Mouse (Mus musculus) small intestine, adult 2 months (tissue): Measurements from ENCODE around the gene Irx6. TPM values are rescaled to one million over a fixed set of nuclear protein-coding genes. Genes with fewer than 3 reads are reported as not detected.

Experiments
- H3K27ac ChIP-seq: fragments of 200-500 bp; 2 replicates; pipeline ENCODE4 v1.5.1; 2012; ENCODE audit warnings: low read depth, low read length, control low read depth, inconsistent platforms; ENCODE audit not compliant: insufficient read depth
- H3K27me3 ChIP-seq: fragments of 200-500 bp; 2 replicates; pipeline ENCODE4 v1.6.1; 2012; ENCODE audit warnings: mild to moderate bottlenecking, moderate library complexity, low read length, inconsistent platforms; ENCODE audit not compliant: control insufficient read depth, insufficient read depth
- H3K36me3 ChIP-seq: fragments of 200-500 bp; 2 replicates; pipeline ENCODE4 v1.6.1; 2012; ENCODE audit warnings: mild to moderate bottlenecking, low read length, control low read depth, inconsistent platforms; ENCODE audit not compliant: control insufficient read depth, insufficient read depth
- H3K4me1 ChIP-seq: fragments of 200-500 bp; 2 replicates; pipeline ENCODE4 v1.6.1; 2012; ENCODE audit warnings: low read length, inconsistent platforms, mixed read lengths; ENCODE audit not compliant: control insufficient read depth, insufficient read depth, insufficient read length
- H3K4me3 ChIP-seq: fragments of 200-500 bp; 2 replicates; pipeline ENCODE4 v1.5.1; 2012; ENCODE audit warnings: low read depth, mild to moderate bottlenecking, control low read depth, inconsistent platforms, low read length, moderate library complexity
- CTCF ChIP-seq: fragments of 200-500 bp; IDR thresholded peaks from 2 replicates; pipeline ENCODE4 v1.5.1; 2012; ENCODE audit warnings: low read depth, mild to moderate bottlenecking, control low read depth, inconsistent platforms, low read length, moderate library complexity, mixed read lengths; ENCODE audit not compliant: insufficient replicate concordance, insufficient read length; ENCODE audit errors: extremely low read depth
- POLR2A ChIP-seq: fragments of 200-500 bp; IDR thresholded peaks from 2 replicates; pipeline ENCODE4 v1.6.1; 2012; ENCODE audit warnings: low read depth, mild to moderate bottlenecking, control low read depth, inconsistent platforms, low read length, moderate library complexity
- WGBS: fragments of 180-500 bp; shearing (Covaris S2); methylation state at CpG from one replicate; pipeline ENCODE4 v1.1.7; 2018; 5-methylcytosine and 5-hydroxymethylcytosine counted together
- polyA plus RNA-seq: library from polyadenylated mRNA; depleted of rRNA; stranded (reverse); fragments of >200 nt; gene quantifications from 2 replicates; pipeline ENCODE4 v1.2.3, GENCODE M21; 2012

Gene Irx6
- polyA plus RNA-seq, 1 experiment, result not detected

DNA sequence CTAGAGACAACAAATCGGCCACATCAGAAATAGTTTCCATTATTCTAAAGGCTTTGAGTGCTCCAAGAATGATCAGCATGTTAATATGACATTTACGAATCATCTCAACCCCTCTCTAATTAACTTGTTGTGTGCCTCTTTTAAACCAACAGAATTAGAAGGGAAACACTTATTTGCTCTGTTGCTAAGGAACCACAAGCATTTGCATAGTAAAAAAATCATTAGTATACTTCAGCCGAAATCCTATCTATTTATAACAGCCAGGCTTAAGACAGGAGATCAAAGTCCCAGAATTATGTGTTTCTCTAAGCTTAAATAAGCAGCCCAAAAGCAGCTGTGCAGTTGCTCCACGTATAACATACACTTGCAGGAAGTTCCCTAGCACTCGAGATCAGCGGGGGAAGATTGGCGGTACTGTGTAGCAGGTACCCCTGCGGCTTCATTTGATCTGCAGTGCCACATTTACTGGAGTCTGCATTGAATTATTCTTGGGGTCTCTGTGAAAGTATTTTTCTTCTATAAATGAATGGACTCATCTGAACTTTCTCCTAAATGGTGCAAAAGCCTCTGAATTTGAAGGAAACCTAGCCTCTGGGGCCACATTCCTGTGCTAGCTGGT lies 25.9 kb downstream of the Irx6 start:
- WGBS, result 40% methylated on average over 8 of the region's 8 CpGs
- H3K4me3 ChIP-seq, result no peak overlapping the region

GRCm38 (mm10) chr8:92703375-92703774 lies 29.3 kb downstream of the Irx6 start:
- Histone ChIP-seq H3K4me3 (no peak overlapping the region), H3K36me3 (no peaks in the 10 kb centered on the region), H3K4me1 (no peaks in the 10 kb centered on the region), H3K27me3 (no peaks in the 10 kb centered on the region), H3K27ac (no peak overlapping the region)
- WGBS, result 88% methylated on average over 3 of the region's 3 CpGs
- TF ChIP-seq POLR2A (no peak), CTCF (no peak)

More for the DNA sequence above, 25.9 kb downstream of the Irx6 start:
- Histone ChIP-seq H3K27ac (no peak overlapping the region), H3K4me1 (no peaks in the 10 kb centered on the region), H3K36me3 (no peaks in the 10 kb centered on the region), H3K27me3 (no peaks in the 10 kb centered on the region)
- TF ChIP-seq CTCF (no peak), POLR2A (no peak)

DNA sequence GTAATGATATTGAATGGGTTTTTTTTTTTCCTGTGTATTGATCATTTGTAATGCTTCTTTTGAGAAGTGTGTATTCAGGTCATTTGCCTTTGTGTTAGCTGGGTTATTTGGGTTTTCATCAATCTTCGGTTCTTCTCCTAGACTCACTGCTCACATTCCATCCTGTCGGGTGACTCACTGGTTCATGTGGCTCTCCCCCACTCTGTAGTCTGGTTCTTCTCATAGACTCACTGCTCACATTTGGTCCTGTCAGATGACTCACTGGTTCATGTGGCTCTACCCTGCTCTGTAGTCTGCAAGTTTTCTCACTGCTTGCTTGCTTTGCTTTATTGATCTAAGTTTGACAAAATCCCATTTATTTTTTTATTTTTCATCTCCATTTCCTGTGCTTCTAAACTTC lies 32.2 kb downstream of the Irx6 start:
- Histone ChIP-seq H3K27me3 (no peaks in the 10 kb centered on the region), H3K4me1 (no peaks in the 10 kb centered on the region), H3K27ac (no peak overlapping the region), H3K4me3 (no peak overlapping the region), H3K36me3 (no peaks in the 10 kb centered on the region)
- TF ChIP-seq POLR2A, result no peak
- TF ChIP-seq CTCF, result no peak
- WGBS, result 50% methylated on average over 2 of the region's 2 CpGs

DNA sequence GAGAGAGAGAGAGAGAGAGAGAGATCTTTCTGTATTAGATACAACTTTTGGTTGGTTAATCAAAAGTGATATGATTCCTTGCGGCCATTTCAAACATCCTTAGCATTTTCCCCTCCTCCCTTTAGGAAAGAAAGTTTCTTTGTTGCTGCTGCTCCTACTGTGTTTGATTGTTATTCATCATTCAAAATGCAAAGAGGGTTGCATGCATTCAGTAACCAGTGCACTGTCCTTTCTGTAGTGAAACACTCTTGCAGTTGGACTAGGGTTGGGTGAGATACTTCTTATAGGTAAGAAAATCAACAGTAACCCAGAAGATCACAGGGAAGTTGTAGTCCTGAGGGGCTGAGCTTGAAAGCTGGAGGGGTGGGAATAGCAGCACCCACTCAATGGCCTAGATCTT lies 39.2 kb downstream of the Irx6 start:
- 89% methylated on average over 1 of the region's 1 CpGs for WGBS
- TF ChIP-seq CTCF (no peak), POLR2A (no peak)
- H3K4me1 ChIP-seq, result no peaks in the 10 kb centered on the region
- no peak overlapping the region for H3K4me3 ChIP-seq
- H3K27ac ChIP-seq, result no peak overlapping the region
- no peaks in the 10 kb centered on the region for H3K27me3 ChIP-seq
- no peaks in the 10 kb centered on the region for H3K36me3 ChIP-seq

GRCm38 (mm10) chr8:92717418-92717817 lies 43.3 kb downstream of the Irx6 start:
- Histone ChIP-seq H3K27me3 (no peaks in the 10 kb centered on the region), H3K4me3 (no peak overlapping the region), H3K27ac (no peak overlapping the region), H3K4me1 (no peaks in the 10 kb centered on the region), H3K36me3 (no peaks in the 10 kb centered on the region)
- WGBS, result 69% methylated on average over 4 of the region's 4 CpGs
- no peak for TF ChIP-seq CTCF
- TF ChIP-seq POLR2A, result no peak

DNA sequence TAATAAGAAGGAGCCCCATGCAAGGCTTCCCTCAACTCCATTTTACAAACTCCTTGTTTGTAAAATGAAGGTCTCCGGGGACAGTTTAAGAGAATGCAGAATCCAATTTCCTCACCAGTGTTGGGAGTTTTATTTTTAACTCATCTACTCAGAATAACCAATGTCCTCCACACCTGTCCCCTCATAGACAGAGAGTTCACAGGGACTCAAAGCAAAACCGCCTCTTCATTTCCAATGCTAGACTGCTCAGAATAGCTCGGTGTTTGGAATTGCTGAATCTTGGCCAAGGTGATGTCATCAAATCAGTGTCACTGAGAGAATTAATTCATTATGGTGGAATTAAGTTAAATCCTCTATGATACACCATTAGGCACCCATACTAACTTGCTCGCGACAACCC lies 44.0 kb downstream of the Irx6 start:
- Histone ChIP-seq H3K4me1 (no peaks in the 10 kb centered on the region), H3K4me3 (no peak overlapping the region), H3K36me3 (no peaks in the 10 kb centered on the region), H3K27ac (no peak overlapping the region), H3K27me3 (no peaks in the 10 kb centered on the region)
- WGBS, result 84% methylated on average over 5 of the region's 5 CpGs
- TF ChIP-seq POLR2A (no peak), CTCF (no peak)

- TF ChIP-seq POLR2A (no peak), CTCF (peak; percentile 19; the same call in 1 of the 2 replicates)
- Histone ChIP-seq H3K36me3 (no peaks in the 10 kb centered on the region), H3K4me3 (no peak overlapping the region), H3K4me1 (no peaks in the 10 kb centered on the region), H3K27me3 (no peaks in the 10 kb centered on the region), H3K27ac (no peak overlapping the region)
- WGBS, result 52% methylated on average over 12 of the region's 12 CpGs
Observed at GRCm38 (mm10) chr8:92721266-92721935, 47.3 kb downstream of the Irx6 start.
